Mouse (Mus musculus): ENCODE data around the gene Bcor.

Bcor gene

GRCm38 (mm10) chrX:12159981-12160656 lies at the start of gene Bcor:
TSS of gene Bcor (minus strand) at chrX:12160355.
- in situ Hi-C loops (cut with MboI; ENCODE audit: low sequenced_read_pairs), result no loop called here

DNA sequence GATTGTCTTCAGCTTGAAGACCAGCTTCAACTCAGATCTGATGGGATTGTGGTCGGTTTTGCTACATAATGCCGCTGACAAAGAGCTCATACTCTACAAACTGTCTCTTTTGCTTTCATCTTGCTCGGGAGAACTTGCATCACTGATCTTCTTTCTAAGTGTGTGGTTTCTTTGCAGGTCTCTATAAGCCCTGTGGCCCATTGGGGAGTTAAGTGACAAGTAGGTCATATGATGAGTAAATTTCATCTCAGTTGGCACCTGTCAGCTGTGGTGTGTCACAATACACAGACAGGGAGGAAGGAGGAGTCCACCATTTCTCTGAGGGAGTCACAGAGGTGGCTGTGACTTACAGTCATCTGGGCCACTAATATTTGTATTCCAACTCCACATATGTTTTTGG lies 42.8 kb upstream of the Bcor start:
- in situ Hi-C loops (cut with MboI; ENCODE audit: low sequenced_read_pairs), result no loop called here

- in situ Hi-C loops (cut with MboI; ENCODE audit: low sequenced_read_pairs), result no loop called here
Observed at GRCm38 (mm10) chrX:12201111-12201510, 41.0 kb upstream of the Bcor start.

GRCm38 (mm10) chrX:12195234-12195919 lies 35.2 kb upstream of the Bcor start:
- in situ Hi-C loops (cut with MboI; ENCODE audit: low sequenced_read_pairs), result no loop called here

GRCm38 (mm10) chrX:12192343-12192742 lies 32.2 kb upstream of the Bcor start:
- in situ Hi-C loops (cut with MboI; ENCODE audit: low sequenced_read_pairs), result no loop called here

DNA sequence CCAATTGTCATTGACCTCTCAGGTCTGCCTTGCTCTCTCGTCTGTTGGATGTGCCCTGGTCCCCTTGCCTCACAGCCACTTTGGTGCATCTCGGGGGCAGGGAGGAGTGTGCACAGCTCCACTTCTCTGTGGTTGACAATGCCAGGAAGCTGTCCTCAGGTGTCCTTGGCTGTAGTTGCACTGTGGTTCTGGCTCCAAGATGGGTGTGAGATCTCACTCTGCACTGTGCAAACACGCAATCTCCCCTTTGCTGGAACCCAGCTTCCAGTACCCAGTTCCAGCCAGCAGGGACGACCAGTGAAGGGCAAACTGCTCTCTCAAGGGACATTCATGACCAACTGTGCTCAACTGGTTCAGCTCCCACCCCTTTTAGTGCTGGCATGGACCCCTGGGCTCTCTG lies 29.4 kb upstream of the Bcor start:
- in situ Hi-C loops (cut with MboI; ENCODE audit: low sequenced_read_pairs), result no loop called here

DNA sequence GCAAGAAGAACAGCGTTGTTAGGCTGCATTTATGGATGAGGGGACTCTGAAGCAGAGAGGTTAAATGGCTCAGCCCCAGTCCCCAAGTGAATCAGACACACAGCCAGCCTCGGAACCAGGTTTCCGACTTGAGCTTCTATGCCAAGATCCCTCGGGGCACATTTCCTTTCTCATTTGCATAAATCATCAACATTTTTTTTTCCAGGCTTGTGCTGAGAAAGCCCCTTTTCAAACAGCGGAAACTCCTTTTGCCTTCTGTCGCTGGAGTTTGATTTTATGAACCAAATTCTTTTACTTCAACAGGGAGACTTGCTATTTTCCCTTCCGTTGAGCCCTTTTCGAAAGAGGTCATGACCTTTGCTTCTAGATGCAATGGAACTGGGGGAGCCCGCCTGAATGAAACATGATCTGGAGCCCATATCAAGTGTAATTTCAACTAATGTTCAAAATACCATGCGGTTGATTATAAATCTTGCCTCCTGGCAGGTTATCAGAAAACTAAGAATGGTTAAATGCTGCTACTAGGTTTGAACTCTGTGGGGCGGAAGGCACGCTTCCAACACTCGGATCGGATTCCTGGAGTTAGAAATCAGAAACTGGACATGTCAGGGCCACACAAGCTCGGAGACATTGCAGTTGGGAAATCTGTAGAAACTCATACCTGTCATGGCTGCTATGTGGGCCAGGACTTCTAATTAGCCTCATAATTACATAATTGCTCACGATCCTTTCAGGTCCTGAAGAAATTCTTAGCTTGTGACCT lies 15.2 kb upstream of the Bcor start:
- in situ Hi-C loops (cut with MboI; ENCODE audit: low sequenced_read_pairs), result no loop called here

DNA sequence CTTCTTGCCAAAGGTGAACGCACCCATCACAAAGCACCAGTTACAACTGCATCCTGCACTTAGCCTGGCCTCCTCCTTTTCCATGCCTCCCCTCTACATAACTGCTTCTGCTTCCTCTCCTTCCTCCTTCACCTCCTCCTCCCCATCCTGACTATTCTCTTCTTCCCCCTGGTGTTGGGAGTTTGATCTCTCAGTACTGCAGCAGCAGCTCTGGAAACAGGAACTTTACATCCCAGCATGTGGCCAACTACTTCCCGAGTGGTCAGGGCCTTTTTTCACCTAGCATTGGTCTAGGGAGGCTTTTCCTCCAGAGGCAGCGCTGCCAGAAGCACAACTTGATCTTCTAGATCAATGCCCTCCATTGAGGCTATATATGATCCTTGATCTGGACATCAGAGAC lies 10.0 kb upstream of the Bcor start:
- in situ Hi-C loops (cut with MboI; ENCODE audit: low sequenced_read_pairs), result no loop called here

GRCm38 (mm10) chrX:12164591-12165529 lies 4.7 kb upstream of the Bcor start:
- in situ Hi-C loops (cut with MboI; ENCODE audit: low sequenced_read_pairs), result no loop called here

DNA sequence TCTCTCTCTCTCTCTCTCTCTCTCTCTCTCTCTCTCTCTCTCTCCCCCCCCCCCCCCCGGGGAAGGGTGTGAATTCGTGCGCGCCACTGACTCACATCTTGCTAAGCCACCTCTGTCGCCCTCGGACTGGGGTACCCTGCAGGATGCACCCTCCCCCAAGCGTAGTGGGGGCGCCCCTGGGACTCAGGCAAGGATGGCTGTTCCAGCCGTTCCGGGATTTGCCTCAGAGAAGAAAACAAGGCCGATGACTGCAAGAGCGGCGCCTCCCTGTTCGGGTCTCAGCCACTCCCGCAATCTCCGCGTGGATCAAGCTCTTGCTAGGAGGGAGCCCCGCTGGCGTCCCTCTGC lies 647 bp downstream of the Bcor start:
- in situ Hi-C loops (cut with MboI; ENCODE audit: low sequenced_read_pairs), result no loop called here

DNA sequence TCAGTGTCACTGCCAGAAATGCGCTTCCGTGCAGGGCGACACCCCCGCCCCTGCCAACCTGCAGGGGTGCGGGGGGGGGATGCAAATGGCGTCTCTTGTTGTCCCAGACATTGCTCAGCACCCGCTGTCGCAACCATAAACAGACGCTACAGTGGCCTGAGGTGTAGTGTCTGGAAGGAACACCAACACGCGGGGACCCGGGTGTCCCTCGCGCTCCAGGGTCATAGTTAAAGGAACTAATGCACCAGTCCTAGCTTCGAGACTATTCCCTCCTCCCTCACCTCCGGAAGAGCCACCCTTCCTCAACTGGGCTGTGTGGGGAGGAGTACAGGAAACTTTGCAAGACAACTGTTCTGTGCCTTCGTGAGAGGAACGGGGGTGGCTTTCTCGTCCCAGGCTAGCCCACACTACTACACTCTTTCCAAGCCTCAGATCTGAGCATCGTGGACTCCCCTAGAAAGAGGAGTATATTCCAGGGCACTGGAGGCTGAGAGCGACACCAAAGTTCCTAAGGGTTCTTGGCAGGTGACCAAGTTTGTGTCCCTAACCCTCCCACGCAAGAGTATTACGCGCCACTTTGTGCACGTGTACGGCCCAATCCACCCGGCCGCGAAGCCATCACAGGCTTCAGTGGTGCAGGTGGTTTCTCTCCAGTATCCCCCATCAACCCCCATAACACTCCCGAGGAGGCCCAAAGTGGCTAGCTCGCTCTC lies 1.2 kb downstream of the Bcor start:
- in situ Hi-C loops (cut with MboI; ENCODE audit: low sequenced_read_pairs), result no loop called here

DNA sequence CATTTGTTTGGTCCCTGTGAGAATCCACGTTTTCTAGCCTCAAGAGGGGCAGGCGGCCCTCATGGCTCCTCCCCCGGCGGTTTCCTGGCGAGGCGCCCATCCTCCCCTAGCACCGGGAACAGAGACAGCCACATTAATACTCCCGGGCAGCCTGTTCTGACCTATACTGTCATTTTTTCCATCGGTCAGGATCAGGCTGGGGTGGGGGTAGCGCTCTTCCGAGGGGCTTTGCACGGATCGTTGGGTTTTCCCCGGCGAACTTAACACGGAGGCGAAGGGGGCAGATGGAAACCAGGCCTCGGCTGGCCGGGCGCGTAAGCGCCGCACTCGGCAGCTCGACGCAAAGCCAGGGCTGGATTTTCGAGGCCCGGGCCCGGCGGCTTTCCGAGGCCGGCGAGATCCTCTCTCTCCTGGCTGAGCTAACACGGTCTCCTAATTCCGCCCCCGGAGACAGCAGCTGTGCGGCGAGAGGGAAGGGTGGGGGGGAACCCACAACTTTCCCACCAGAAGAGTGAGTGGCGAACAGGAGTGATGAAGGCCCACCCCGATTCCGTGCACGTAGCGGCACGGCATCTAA lies 1.8 kb downstream of the Bcor start:
- in situ Hi-C loops (cut with MboI; ENCODE audit: low sequenced_read_pairs), result no loop called here

DNA sequence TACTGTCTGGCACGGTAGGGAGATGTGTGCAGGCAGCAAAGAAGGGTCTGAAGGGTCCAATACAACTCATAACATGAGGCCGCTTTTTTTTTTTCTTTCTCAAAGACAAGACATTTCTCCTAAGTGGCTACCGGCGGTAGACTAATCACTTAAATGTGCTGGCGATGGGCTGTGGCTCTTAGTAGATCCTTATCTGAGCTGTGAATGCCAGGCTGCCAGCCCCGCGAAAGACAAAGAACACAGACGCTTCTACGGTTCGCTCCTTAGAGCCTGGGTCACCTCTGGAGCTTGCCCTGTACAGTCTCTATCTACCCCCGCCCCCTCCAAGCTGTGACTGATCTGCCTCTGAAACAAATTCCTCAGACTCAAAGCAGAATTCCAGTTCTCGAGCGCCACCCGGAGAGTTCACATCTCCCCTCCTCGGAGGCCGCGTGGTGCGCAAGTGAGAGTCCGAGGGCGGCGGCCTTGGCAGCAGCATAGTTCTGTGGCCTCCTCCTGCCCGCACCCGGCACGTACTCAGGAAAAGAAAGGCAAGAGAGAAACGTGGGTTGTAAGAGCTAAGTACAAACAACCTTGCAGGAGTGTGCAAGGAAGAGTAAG lies 2.7 kb downstream of the Bcor start:
- in situ Hi-C loops (cut with MboI; ENCODE audit: low sequenced_read_pairs), result no loop called here

GRCm38 (mm10) chrX:12155842-12156291 lies 4.3 kb downstream of the Bcor start:
- in situ Hi-C loops (cut with MboI; ENCODE audit: low sequenced_read_pairs), result no loop called here

GRCm38 (mm10) chrX:12155068-12155840 lies 4.9 kb downstream of the Bcor start:
- in situ Hi-C loops (cut with MboI; ENCODE audit: low sequenced_read_pairs), result no loop called here

DNA sequence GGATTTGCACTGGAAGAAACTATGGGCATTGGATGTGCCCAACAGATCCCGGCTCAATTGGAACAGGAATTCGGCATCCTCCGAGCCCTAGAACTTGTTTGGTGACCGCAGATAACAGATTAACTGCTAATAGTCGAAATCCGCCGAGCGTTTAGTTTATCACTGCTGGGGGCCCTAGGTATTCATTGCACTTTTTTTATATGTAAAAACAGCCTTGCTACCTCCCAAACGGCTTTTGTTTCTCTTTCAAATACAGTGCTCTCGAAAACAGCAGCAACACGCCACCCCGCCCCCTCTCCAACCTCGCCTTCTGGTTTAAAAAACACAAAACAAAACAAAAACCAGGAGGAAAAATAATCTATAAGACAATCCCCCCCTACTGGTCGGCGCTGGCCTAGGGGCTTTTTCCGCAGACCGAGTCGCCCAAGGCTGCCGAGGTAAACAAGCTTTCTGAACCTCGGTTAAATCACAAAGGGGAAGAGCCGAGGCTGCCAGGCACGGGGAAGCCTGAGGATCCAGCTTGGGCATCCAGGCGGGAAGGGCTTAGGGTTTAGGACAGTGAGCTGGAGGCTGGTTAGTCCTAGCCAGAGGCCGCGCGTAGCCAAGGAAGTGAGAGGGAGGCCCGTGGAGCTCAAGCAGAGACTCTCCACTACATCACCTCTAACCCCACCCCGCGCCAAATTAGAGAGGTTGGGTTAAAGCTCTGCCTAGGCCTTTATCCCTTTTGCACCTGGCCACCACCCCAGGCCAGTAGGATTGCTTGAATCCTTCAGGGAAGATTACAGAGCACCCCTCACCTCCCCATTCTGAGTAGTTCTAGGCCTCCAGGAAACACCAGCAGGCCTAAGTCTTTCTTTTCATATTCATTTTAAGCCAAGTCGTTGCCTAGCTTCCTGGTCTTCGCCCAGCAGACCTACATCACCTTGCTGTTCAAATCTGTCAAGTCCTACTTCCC lies 6.7 kb downstream of the Bcor start:
- in situ Hi-C loops (cut with MboI; ENCODE audit: low sequenced_read_pairs), result no loop called here

- in situ Hi-C loops (cut with MboI; ENCODE audit: low sequenced_read_pairs), result no loop called here
Observed at GRCm38 (mm10) chrX:12151996-12152904, 7.9 kb downstream of the Bcor start.
